Mouse (Mus musculus): ENCODE data around the gene Gdpd3. TPM values are rescaled to one million over a fixed set of nuclear protein-coding genes. Genes with fewer than 3 reads are reported as not detected.
A peak's percentile ranks its signal among the peaks of the same experiment; 100 is the strongest.

Gene Gdpd3
- total and polyA plus RNA-seq, 3 experiments: 1.3 to 1.6 (median 1.5) TPM

DNA sequence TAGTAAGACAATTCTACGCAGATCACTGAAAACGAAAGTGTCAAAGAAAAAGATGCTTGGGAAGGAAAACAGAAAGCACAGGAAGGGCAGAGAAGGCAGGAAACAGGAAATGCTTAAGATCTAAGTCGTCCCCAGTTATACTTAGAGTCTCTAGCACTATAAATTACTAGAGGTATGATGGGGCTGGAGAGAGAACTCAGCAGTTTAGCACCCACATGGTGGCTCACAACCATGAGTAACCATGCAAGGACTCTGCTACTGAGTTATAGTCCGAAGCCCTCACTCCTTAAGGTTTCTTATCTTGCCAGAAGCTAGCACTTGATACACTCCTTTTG lies 28.1 kb downstream of the Gdpd3 start:
- no peak overlapping the region for H3K4me3 ChIP-seq (replicated peaks in 1 of 3; ENCODE audit: low read depth in 2 of 3, low read length in 2 of 3, poor library complexity in 1 of 3)
- TF ChIP-seq POLR2AphosphoS2 (IDR thresholded peaks at IDR 0.05; ENCODE audit: low read depth, low read length) (peak; percentile 62; the same call in 1 of the 2 replicates), ETS1 (conservative IDR thresholded peaks at IDR 0.05; ENCODE audit: low read depth, low read length) (no peak)
- no peaks in the 10 kb centered on the region for H3K9me3 ChIP-seq (replicated peaks; ENCODE audit: low read length)
- no peaks in the 10 kb centered on the region for H3K27me3 ChIP-seq (replicated peaks)
- in situ Hi-C loops (cut with MboI; ENCODE audit: low pct_ligation_motif_present, low pct_unique_long_range_greater_than_20kb, low sequenced_read_pairs) (no loop called here), dilution Hi-C loops (cut with MboI; ENCODE audit: extremely low pct_ligation_motif_present, extremely low pct_unique_long_range_greater_than_20kb, low sequenced_read_pairs) (no loop called here)
- no peak overlapping the region for H3K27ac ChIP-seq (ENCODE audit: insufficient read depth, low read depth)
- no peak overlapping the region for H3K4me2 ChIP-seq (ENCODE audit: insufficient read depth, low read depth, poor library complexity, severe bottlenecking)
- no peak overlapping the region for H3K9ac ChIP-seq (ENCODE audit: insufficient read depth, low read depth)
- peaks cover 40 to 59% of the 10 kb centered on the region in 2 experiments for H3K36me3 ChIP-seq (replicated peaks in 1 of 2; ENCODE audit: control insufficient read depth in 1 of 2, insufficient read depth in 1 of 2, low read length in 1 of 2)
- H3K4me1 ChIP-seq (ENCODE audit: control insufficient read depth in 1 of 2, insufficient read depth in 2 of 2): peaks cover 7 to 59% of the 10 kb centered on the region in 2 experiments
- DNase-seq (ENCODE audit: extremely low read depth): no peak
- peaks cover 52% of the 10 kb centered on the region for H3K79me2 ChIP-seq (replicated peaks; ENCODE audit: control insufficient read depth, extremely low read depth, insufficient read depth, poor library complexity, severe bottlenecking)

DNA sequence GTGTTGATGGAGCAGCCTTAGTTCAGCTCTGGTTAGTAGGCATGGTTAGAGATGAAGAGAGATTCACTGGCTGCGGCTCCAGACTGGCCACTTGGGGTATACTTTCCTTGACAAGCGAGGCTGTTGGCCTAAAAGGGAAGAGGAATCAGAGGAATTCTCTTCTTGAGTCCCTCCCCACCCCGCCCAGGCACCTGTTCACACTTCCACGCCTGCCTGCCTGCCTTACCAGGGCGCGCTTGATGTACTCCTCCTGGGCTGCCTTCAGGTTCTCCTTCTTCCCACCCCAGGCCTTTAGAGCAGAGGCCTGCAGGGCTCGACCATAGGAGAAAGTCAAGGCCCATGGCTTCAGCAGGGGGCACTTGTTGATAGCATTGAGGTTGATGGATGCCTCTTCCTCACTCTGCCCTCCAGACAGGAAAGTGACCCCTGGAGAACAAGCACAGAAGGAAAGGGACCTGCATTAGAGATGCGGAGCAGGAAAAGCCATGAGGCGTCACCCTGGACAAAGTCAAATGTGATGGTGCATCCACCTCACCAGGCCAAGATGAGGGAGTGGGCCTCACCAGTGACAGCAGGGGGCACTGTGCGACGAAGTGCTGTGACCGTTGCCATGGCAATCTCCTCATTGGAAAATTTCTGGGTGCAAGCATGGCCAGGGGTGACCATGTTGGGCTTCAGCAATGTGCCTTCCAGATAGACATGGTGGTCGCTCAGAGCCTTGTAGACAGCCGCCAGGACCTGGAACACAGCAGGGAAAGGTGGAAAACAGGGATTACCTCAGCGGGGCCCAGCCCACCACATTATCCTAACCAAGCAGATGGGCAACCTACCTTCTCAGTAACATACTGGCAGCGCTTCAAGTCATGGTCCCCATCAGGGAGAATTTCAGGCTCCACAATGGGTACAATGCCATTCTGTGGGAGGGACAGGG lies 29.5 kb downstream of the Gdpd3 start:
- Histone ChIP-seq H3K9ac (ENCODE audit: insufficient read depth, low read depth) (no peak overlapping the region), H3K4me3 (replicated peaks in 1 of 3; ENCODE audit: low read depth in 2 of 3, low read length in 2 of 3, poor library complexity in 1 of 3) (peak overlapping the region in 1 of 3 experiments; percentile 2), H3K27ac (ENCODE audit: insufficient read depth, low read depth) (no peak overlapping the region), H3K4me2 (ENCODE audit: insufficient read depth, low read depth, poor library complexity, severe bottlenecking) (no peak overlapping the region), H3K27me3 (replicated peaks) (no peaks in the 10 kb centered on the region), H3K79me2 (replicated peaks; ENCODE audit: control insufficient read depth, extremely low read depth, insufficient read depth, poor library complexity, severe bottlenecking) (peaks cover 40% of the 10 kb centered on the region), H3K36me3 (replicated peaks in 1 of 2; ENCODE audit: control insufficient read depth in 1 of 2, insufficient read depth in 1 of 2, low read length in 1 of 2) (peaks cover 30 to 48% of the 10 kb centered on the region in 2 experiments), H3K9me3 (replicated peaks; ENCODE audit: low read length) (no peaks in the 10 kb centered on the region), H3K4me1 (ENCODE audit: control insufficient read depth in 1 of 2, insufficient read depth in 2 of 2) (peaks cover 6 to 59% of the 10 kb centered on the region in 2 experiments; a peak in 3 of 4 replicates)
- no peak for DNase-seq (ENCODE audit: extremely low read depth)
- TF ChIP-seq MAFK (IDR thresholded peaks at IDR 0.05; ENCODE audit: insufficient replicate concordance, low read length) (no peak), HCFC1 (IDR thresholded peaks at IDR 0.05; ENCODE audit: low read depth, low read length) (no peak), TCF12 (IDR thresholded peaks at IDR 0.05; ENCODE audit: low read depth, low read length) (no peak), KAT2A (IDR thresholded peaks at IDR 0.05; ENCODE audit: insufficient replicate concordance, low read length) (no peak), MAZ (IDR thresholded peaks at IDR 0.05; ENCODE audit: low read depth, low read length) (no peak), CTCF (conservative IDR thresholded peaks at IDR 0.05 in 1 of 2, IDR thresholded peaks at IDR 0.05 in 1 of 2; ENCODE audit: low read depth in 2 of 2, low read length in 2 of 2) (peak in 1 of 2 experiments; percentile 39; a peak in 2 of 4 replicates), USF1 (IDR thresholded peaks at IDR 0.05; ENCODE audit: low read depth, low read length) (no peak)
- in situ Hi-C loops (cut with MboI; ENCODE audit: low pct_ligation_motif_present, low pct_unique_long_range_greater_than_20kb, low sequenced_read_pairs) (no loop called here), dilution Hi-C loops (cut with MboI; ENCODE audit: extremely low pct_ligation_motif_present, extremely low pct_unique_long_range_greater_than_20kb, low sequenced_read_pairs) (no loop called here)

DNA sequence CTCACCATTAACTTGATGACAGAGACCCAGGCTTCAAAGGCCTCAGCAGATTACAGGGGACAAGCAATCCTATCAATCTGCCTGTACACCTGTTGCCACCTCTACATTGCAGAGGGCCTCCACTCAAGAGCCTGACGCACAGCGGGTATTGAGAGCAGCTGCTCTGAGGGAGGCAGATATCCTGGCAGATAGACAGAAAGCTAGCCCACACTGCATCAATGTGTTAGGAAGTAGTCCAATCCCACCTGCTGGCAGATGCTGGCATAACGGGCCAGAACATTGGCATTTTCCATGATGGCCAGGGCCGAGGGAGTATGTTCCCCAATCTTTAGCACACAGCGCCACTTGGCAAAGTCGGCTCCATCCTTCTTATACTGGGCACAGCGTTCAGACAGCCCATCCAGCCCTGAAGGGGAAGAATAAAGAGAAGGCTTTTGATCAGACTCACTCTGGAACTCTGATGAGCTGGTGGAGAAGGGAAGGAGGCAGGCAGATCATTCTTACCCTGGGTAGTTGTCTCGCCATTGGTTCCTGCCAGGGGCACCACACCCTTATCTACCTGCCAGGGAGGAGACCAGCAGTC lies 30.3 kb downstream of the Gdpd3 start:
- in situ Hi-C loops (cut with MboI; ENCODE audit: low pct_ligation_motif_present, low pct_unique_long_range_greater_than_20kb, low sequenced_read_pairs): no loop called here
- peaks cover 32% of the 10 kb centered on the region for H3K79me2 ChIP-seq (replicated peaks; ENCODE audit: control insufficient read depth, extremely low read depth, insufficient read depth, poor library complexity, severe bottlenecking)
- TF ChIP-seq JUN (IDR thresholded peaks at IDR 0.05; ENCODE audit: insufficient read depth, low read depth, low read length) (no peak), CHD1 (IDR thresholded peaks at IDR 0.05; ENCODE audit: low read depth, low read length) (no peak), CTCF (conservative IDR thresholded peaks at IDR 0.05 in 1 of 2, IDR thresholded peaks at IDR 0.05 in 1 of 2; ENCODE audit: low read depth in 2 of 2, low read length in 2 of 2) (peak; percentile 4 to 29; a peak in 1 of 4 replicates), RAD21 (IDR thresholded peaks at IDR 0.05; ENCODE audit: low read depth, low read length) (peak; percentile 6)
- dilution Hi-C loops (cut with MboI; ENCODE audit: extremely low pct_ligation_motif_present, extremely low pct_unique_long_range_greater_than_20kb, low sequenced_read_pairs): no loop called here
- DNase-seq (ENCODE audit: extremely low read depth): no peak
- H3K4me3 ChIP-seq (replicated peaks in 1 of 3; ENCODE audit: low read depth in 2 of 3, low read length in 2 of 3, poor library complexity in 1 of 3): peak overlapping the region in 2 of 3 experiments; percentile 80 to 95
- peaks cover 6 to 55% of the 10 kb centered on the region in 2 experiments; a peak in 3 of 4 replicates for H3K4me1 ChIP-seq (ENCODE audit: control insufficient read depth in 1 of 2, insufficient read depth in 2 of 2)
- peak overlapping the region; percentile 71; the same call in 1 of the 2 replicates for H3K4me2 ChIP-seq (ENCODE audit: insufficient read depth, low read depth, poor library complexity, severe bottlenecking)
- H3K27me3 ChIP-seq (replicated peaks): no peaks in the 10 kb centered on the region
- H3K36me3 ChIP-seq (replicated peaks in 1 of 2; ENCODE audit: control insufficient read depth in 1 of 2, insufficient read depth in 1 of 2, low read length in 1 of 2): peaks cover 30 to 45% of the 10 kb centered on the region in 2 experiments
- no peak overlapping the region for H3K27ac ChIP-seq (ENCODE audit: insufficient read depth, low read depth)
- H3K9ac ChIP-seq (ENCODE audit: insufficient read depth, low read depth): peak overlapping the region; percentile 96; the same call in 1 of the 2 replicates
- no peaks in the 10 kb centered on the region for H3K9me3 ChIP-seq (replicated peaks; ENCODE audit: low read length)

All from CH12.LX (cell line).